Mouse (Mus musculus) CD4-positive helper T cell, adult 2 months (primary cell): ENCODE results near the gene Slco1a5.
A peak's percentile ranks its signal among the peaks of the same experiment; 100 is the strongest.
"Not testable (repeated sequence)": the region's sequence is repeated elsewhere in the genome, so short reads cannot be mapped to it uniquely, and the experiment has no call there.

Experiments used
- DNase-seq: peaks from one replicate; pipeline ENCODE4 v3.0.0-alpha.2; 2012; ENCODE audit warnings: low read depth, missing footprints, low spot score

Slco1a5 gene

DNA sequence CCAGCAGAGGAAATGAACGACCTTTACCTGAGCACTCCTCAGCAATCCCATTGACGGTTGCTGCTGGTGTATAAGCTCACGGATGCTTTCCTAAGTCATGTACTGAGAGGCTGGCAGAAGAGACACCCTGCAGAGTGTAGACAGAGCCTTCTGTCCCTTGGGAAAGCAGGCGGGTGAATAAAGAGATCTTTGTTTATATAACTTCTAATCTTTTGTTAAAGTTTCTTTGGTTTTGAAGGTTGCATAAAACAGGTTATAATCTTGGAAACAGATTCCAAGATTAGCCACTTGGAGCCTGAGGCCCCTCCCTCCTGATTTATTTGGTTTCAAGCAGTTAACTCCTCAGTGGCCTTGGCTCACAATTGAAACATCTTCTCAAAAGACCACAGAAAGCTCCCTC is at the start of gene Slco1a5:
Slco1a5 (minus strand) TSS at position 101 of the 400 bp plus-strand sequence.
- DNase-seq: no peak

DNA sequence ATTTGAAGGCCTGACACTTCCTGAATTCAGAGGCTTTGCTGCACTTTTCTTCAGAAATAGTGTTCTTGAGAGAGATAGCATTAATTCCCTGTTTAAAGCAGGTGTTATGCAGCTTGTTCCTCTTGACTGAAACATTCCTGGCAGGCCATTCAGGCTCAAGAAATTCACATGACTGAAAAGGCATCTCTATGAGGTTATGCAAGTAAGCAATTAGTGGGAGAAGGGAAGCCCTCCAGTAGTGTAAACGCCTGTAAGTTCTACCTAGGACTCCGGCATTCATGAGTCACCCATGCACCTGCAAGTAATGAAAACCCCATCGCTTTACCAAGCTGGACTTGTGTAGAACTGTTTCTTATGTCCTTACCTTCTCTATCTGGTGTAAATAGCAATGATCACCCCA is 46.8 kb upstream of the Slco1a5 start:
- DNase-seq: no peak

DNA sequence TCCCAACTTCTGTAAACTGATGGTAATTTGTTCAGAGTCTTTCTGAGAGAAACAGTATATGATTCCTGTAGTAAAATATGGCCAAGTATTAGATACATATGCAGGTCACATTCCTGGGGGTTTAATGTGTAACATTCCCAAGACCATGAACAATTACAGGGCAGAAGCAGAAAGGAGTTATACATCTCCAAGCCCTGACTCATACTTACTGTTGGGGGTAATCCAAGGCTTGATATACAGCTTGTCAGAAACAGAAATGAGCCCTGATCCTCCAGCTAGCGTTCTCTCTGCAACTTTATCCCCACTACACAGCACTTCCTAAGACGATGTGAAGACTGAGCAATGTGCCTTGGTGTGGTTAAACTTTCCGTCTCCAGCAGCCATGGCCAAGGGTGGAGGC is 44.8 kb upstream of the Slco1a5 start:
- DNase-seq: no peak

DNA sequence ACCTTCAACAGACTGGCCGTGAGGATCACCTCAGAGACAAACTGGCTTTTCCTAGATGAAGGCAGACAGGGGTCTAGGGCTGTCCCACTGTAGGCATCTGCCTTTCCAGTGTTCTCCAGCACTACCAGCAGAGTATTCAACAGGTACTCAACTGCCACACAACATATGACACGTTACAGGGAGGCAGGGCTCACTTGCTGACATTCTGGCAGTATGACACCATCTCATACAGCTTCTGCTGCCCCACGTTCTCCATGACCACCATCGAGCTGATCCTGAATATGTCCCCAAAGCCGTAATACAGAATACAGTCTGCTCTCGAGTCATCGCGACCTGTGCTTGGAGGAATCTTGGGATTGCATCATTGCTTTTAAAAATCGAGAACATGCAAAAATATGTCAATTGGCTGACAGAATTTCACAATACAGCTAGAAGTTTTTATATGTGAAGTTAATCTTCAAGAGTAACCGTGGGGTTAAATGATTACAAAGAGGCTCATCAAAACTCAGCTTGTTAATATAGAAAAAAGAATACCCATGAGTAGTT is 43.8 kb upstream of the Slco1a5 start:
- DNase-seq: no peak

DNA sequence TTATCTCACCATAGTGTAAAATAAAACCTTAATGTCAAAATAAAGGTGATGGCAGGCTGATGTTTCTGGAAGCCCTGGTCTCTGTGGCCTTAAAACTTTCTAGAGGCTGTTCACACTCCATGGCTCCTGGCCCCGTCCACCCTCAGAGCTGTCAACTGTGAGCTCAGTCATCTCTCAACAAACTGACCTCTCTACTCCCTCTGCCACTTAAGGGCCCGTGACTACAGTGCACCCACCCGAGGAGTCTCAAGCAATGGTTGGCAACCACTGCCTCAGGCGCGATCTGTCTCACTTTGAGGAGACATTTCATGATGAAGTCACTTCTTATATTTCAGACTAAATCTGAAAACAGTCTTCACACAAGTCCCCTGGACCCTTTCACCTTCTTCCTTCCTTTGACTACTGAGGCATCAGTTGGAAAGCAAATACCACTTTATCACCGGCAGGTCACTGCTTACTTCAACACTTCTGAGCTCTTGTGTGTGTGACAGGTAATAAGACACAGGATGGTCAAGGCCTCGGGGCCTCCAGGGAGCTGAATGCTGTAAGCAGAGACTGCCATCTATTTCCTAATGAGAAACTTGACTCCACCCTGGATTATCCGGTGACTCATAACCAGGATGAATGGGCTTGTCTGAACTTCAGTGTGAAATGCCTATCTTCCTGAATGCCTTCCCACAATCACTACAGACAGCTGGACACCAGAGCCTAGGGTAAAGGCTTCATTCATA is 43.1 kb upstream of the Slco1a5 start:
- DNase-seq: no peak

DNA sequence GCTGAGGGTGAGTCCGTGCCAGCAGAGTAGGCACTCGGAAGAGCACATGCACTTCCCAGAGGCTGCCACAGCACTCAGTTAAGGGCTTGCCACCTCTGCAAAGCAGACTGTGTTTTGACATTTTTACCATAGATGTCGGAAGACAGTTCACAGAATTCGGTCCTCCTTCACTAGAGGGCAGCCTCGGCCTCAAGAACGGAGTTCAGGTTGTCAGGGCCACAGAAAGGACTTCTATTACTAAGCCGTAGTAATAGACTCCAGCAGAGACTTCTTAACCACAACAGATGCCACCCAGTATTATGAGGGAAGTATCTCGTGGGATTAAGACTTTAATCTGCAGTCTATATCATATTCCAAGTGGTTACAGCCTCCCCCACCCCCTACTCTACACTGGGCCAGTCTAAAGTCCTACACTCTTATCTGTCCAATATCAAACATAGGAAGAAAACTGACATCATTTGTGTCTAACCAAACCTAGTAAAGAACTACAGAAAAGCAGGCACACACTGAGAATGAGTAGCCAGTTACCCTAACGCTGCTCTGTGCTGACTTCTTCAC is 40.3 kb upstream of the Slco1a5 start:
- DNase-seq: no peak

DNA sequence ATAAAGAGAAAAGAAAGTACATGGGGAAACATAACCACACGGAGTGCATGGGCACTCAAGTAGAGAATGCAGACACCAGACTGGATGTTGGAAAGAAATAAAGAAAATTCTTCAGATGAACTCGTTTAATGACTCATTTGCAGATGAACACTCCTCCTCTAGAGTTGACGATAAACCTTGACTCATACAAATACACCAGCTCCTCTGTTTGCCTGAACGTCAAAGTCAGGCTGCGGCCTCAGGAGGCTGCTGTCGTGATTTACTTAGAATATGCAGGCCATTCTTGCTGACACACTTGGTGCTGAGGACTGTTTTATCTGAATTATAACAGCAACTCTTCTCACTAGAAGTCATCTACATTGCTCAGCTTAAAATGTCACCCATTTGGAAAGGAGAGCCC is 39.3 kb upstream of the Slco1a5 start:
- no peak for DNase-seq

DNA sequence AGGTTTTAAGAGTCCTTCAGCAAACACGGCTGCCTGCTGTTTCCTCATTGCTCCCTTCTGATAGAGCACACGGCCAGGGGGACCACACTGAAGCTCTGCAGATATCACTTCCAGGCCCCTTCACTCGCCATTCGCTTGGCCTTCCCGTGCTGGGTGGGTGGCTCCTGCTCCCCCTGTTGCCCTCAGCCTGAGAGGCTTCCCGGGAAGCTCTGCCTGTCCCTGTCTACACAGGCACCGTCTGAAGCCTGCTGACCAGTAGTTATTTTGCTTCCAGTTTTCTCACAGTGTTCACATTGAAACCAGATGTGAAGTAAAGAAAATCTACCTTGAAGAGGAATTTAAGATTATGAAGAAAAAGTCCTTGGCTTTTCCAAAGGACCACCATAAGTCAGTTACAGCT is 34.3 kb upstream of the Slco1a5 start:
- no peak for DNase-seq

DNA sequence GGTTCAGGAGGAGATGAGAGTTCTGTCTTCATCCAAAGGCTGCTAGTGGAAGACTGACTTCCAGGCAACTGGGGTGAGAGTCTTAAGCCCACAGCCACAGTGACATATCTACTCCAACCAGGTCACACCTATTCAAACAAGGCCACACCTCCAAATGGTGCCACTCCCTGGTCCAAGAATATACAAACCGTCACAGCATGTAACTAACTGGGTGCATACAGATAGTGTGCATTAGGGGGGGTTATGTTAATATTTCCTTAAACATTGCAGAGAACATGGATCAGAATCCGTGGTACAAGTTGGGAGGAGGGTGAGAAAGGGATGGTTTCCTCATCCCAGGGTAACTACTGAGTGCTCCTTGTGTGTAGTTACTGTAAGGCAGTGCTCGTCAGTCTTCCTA is 29.3 kb upstream of the Slco1a5 start:
- not testable (repeated sequence) for DNase-seq

DNA sequence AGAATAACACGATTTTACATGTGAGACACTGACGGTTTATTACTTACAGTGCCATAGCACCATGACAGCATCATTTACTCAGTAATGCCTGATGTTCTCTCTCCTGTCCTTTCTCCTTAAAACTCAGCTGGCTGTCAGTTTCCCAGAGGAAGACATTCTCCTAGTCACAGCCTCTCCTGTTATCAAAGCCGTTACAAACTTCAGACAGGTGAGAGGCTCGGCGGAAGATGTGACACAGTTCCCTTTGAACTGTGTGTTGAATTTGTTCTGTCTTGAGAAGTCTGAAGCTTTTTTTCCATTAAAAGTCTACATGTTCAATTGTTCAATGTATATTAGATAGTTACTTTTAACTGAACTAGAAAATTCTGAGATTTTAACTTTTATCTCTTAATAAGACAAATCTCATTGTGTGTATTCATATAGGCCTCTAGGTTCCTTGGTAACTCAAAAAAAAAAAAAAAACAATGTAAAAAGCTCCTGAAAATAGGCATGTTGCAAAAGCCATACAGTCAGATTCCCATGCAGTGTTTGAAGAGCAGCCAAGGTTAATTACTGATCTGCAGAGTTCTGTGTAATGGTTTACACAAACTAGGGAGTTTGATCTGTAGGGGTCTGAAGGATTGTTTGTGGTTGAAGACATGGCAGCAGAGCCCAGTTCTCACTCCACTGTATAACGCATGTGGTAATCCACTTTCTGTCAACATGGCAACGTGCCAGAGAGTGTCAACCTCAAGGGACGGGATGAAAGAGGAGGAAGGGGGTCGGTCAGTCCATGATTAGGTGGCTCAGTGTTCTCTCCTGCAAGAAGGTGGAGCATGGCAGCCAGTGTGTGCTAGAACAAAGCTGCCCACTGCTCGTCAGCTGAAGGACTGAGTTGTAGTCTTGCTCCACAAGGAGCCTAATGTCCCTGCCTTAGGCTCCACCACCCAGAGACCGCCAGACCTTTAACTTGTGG is 24.9 kb upstream of the Slco1a5 start:
- no peak for DNase-seq

DNA sequence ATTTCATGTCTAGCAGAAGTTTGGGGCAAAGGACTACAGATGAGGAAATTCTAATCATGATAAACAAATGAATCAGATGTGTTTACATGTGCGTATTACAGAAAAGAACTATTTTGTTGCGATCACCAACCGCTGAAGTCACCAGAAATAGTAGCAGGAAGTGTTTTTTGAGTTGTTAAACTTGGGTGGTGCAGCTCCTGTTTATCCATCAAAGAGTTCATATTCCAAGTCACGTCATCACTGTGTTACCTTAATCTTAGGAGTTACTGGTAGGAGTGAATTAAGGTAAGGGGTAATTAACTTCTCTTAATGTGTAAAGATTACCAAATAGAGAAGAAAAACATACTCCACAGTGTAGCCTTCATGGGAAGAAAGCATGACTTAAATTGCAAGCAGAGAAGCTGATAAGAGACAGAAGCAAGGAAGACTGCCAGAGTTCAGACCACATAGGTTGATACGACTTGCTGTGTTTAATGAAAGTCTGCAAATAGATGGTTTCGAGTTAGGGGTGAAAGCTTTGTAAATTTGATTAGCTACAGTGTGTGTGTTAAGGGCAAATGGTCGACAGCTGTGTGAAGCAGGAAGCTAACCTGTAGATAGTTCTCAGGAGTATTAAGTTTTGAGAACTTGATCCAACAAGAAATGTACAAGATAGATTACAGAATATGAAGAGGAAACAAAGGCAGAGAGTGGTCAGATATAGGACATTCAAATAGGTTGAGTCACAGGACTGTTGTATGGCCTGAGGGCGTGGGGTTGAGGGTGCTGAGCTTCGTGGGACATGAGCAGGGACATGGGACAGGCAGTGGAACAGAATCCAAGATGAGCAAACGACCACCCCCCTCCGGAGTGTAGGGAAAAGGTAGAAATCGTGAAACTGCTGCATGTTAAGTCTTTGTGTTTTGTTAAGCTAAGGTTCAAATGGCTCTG is 23.7 kb upstream of the Slco1a5 start:
- DNase-seq: peak; percentile 32

DNA sequence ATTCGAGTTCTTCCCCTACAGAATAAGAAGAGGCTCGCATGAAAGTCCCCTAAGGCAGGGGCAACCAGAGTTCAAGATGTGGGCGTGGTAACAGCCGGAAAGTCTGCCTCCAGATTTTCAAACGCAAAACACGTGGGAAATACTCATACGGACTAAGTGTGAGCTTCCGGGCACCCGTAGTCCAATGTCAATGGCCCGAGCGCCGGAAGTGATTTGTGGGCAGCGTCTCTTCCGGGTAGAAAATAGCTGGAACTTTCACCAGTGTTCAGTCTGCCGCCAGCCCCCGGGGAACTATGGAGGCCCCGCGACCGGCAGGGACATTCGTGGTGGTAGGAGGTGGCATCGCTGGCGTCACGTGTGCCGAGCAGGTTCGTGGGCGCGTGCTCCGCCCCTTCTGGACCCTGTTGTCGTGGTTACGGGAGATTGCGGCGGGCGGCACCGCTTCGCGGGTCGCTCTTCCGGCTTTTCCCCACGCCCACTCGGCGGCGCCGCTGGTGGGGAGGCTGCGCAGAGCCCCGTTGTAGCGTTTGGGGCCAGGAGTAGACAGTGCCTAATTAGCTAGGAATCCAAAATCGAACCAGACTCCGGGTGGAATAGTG is 22.8 kb upstream of the Slco1a5 start, which contains the start of gene Pyroxd1:
Pyroxd1 (plus strand) TSS at position 215 of the 599 bp plus-strand sequence.
- peak; percentile 92 for DNase-seq

DNA sequence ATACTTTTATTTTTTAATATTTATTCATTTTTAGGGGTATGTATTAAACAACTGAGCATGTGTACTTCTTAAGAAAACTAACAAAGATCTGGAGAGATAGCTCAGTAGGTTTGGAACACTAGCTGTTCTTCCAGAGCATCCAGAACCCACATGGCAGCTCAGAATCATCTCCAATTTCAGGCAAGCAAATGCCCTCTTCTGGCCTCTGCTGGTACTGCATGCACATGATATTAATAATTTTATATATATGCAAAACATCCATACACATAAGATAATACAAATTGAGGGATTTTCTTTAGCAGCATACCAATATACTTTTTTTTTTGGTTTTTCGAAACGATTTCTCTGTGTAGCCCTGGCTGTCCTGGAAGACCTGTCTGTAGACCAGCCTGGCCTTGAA is 20.8 kb upstream of the Slco1a5 start:
- peak; percentile 67 for DNase-seq

DNA sequence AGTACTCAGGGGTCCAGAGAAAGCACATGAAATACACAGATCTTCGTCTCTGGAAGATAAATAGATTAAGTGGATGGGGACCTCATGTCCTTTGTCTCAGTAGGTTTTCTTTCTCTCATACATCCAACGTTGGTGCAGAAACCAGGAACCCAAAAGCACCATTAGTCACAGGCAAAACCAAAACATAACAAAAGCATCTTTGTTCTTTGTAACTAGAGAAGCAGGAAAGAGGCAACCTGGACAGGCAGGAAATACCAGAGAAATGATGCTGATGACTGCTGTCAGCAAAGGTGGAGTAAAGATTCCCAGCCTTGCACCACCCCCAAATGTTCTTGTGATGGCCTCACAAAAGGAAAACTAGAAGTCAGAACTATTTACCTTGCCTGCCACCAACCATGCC is 16.8 kb upstream of the Slco1a5 start:
- no peak for DNase-seq

DNA sequence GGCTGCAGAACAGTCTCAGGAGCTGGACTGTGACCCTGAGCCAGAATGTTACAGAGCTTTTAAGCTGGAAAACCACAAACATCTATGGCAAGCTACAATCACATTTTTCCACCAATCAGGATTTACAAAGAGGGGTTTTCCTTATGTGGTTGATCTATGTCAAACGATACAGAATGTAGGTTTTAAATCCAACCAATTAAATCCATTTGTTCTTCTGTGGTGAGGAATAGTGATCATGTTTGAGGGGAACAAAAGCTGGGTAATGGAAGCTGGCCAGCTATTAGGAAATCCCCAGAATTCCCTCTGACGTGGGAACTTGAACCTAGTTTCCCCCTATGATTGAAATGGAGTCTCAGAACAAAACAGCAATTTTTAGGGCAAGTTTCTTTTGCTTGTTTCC is 16.2 kb upstream of the Slco1a5 start:
- no peak for DNase-seq

DNA sequence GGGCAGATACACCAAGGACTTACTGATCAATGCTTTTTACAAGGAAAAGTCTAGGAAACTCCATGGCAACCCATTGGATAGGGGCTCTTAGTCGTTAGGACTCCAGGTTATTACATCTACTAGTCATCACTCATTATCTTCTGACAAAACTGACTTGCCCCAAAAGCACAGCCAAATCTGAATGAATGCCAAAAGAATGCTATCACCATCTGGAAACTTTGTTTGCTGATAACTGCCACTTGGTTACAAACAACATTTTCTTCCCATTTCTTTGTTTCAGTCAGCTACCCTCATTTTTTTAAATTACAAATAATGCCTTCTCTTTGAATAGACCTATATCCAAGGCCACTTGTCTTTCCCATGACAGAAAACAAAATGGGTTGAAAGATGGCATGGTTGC is 6.4 kb upstream of the Slco1a5 start:
- DNase-seq: no peak

DNA sequence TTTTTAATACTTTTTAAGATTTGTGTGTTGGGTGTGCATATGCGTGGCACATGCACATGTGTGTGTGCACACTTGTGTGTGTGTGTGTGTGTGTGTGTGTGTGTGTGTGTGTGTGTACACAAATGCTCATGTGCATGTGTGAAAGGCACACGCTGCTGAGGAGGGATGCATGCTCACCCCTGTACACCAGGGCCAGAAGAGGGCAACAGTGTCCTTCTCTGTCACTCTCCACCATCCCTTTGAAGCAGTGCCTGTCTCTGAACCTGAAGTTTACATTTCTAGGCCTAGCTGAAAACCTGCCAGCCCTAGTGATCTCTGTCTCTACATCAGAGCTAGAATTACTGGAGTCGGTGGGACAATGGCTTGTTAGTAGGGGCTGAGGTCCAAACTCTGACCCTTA is 3.8 kb upstream of the Slco1a5 start:
- DNase-seq: no peak

DNA sequence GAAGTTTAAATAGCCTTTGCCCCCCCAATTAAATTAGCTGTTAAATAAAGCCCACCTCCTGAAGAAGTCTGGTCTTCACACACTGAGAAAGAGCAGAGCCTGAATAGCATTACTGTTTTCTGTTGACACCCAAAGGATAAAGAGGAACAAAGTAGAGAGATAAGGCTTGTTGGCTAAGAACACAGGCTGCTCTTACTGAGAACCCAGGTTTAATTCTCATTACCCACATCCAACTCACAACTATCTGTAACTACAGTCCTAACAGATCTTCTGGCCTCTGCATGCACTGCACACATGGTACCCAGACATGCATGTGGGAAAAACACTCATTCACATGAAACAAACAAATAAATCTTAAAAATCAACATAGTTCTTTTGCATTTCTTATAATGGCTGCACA is 5.7 kb downstream of the Slco1a5 start:
- no peak for DNase-seq

DNA sequence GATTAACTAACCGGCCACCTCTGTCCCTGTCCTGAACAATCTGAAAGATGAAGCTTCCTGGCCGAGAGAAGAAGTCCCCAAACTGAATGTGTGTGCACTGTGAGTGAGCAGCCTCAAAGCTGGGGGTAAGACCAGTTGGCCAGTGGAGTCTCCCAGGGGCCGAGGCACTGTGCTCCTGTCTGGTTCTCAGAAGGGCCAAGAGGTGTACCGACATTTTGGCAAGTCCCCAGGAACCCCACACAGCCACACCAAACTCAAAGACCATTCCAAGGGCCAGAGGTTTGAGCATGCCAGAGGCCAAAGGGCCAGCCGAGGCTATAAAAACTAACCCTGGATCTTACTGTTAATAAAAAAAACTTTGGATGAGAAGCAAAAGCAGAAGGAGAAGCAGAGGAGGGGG is 8.5 kb downstream of the Slco1a5 start:
- no peak for DNase-seq

DNA sequence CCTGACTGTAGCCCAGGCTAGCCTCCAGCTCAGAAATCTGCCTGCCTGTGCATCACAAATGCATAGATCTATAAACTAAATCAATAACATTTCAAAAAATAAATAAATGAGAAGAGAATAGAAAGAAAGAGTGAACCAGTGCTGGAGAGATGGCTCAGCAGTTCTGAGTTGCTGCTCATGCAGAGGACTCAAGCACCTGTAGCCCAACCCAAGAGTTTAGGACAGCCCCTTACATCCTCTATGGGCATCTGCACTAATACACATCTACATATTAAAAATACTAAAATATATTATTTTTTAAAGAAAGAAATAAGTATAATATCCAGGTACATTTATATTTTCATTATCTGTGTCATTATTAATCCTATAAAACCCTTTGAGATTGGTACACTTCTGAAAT is 17.7 kb downstream of the Slco1a5 start:
- no peak for DNase-seq

DNA sequence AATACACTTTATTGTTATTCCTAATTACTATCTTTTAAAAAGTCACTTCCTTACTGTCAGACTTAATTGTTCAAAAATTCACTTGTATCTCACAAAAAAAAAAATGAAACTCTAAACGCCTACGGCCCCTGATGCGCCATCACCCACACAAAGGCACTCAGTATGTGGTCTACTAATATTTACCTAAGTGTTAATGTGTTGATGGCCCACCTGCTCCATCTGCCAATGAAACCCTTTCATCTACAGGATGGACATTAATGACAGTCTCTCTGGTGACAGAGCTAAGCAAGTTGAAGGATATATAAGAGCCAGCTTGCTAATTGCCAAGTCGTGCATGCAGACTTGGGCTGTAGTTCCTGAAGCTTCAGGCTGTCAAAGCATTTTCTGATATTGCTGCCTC is 24.7 kb downstream of the Slco1a5 start, which contains the start of gene Iapp:
Iapp (plus strand) TSS at position 326 of the 400 bp plus-strand sequence.
- no peak for DNase-seq
